Mouse (Mus musculus) frontal cortex, postnatal 36 days (tissue): ENCODE results near the gene Kdm8.

ENCODE experiments used
- DNase-seq, 2 experiments: peaks; one replicate each; pipeline ENCODE4 v3.0.0; 2022; ENCODE audit warnings: low spot score in 2 of 2

The Kdm8 gene

GRCm38 (mm10) chr7:125462200-125462599 lies 17.7 kb downstream of the Kdm8 start:
- no peak for DNase-seq

- DNase-seq: peak; percentile 51 to 61
Observed at GRCm38 (mm10) chr7:125469937-125470336, 25.5 kb downstream of the Kdm8 start.

- no peak for DNase-seq
Observed at GRCm38 (mm10) chr7:125470901-125471300, 26.4 kb downstream of the Kdm8 start.

GRCm38 (mm10) chr7:125471991-125472741 lies 27.7 kb downstream of the Kdm8 start:
- DNase-seq: peak; percentile 71 to 82

- no peak for DNase-seq
Observed at GRCm38 (mm10) chr7:125474535-125474934, 30.1 kb downstream of the Kdm8 start.

GRCm38 (mm10) chr7:125475601-125476251 lies 31.2 kb downstream of the Kdm8 start:
- no peak for DNase-seq

GRCm38 (mm10) chr7:125478391-125478984 lies 34.0 kb downstream of the Kdm8 start:
- no peak for DNase-seq

- DNase-seq: no peak
Observed at GRCm38 (mm10) chr7:125480518-125480917, 36.0 kb downstream of the Kdm8 start.

GRCm38 (mm10) chr7:125482339-125482738 lies 37.9 kb downstream of the Kdm8 start:
- DNase-seq: no peak

GRCm38 (mm10) chr7:125482886-125483285 lies 38.4 kb downstream of the Kdm8 start:
- no peak for DNase-seq

GRCm38 (mm10) chr7:125484791-125485190 lies 40.3 kb downstream of the Kdm8 start:
- DNase-seq: no peak

GRCm38 (mm10) chr7:125486121-125486630 lies 41.7 kb downstream of the Kdm8 start:
- no peak for DNase-seq

- no peak for DNase-seq
Observed at GRCm38 (mm10) chr7:125487126-125487525, 42.6 kb downstream of the Kdm8 start.

- DNase-seq: no peak
Observed at GRCm38 (mm10) chr7:125488706-125489105, 44.2 kb downstream of the Kdm8 start.

- no peak for DNase-seq
Observed at GRCm38 (mm10) chr7:125489636-125490035, 45.2 kb downstream of the Kdm8 start.

- DNase-seq: peak; percentile 95 to 98
Observed at GRCm38 (mm10) chr7:125490947-125491735, 46.7 kb downstream of the Kdm8 start, which contains the start of gene Nsmce1. Nsmce1 (minus strand) TSS chr7:125491596.

GRCm38 (mm10) chr7:125491760-125492159 lies 47.3 kb downstream of the Kdm8 start:
- no peak for DNase-seq

- no peak for DNase-seq
Observed at GRCm38 (mm10) chr7:125492551-125492950, 48.1 kb downstream of the Kdm8 start.

- no peak for DNase-seq
Observed at GRCm38 (mm10) chr7:125495864-125496440, 51.5 kb downstream of the Kdm8 start.

- DNase-seq: peak in 1 of 2 experiments; percentile 48
Observed at GRCm38 (mm10) chr7:125499927-125500868, 55.7 kb downstream of the Kdm8 start.
